Mouse (Mus musculus) spleen, embryonic (tissue): ENCODE results near the gene Tex33.

Experiments used
- CTCF ChIA-PET: fragments of 350-600 bp; sonication (Branson Sonifier 250); formaldehyde crosslinking; loops from one replicate; lab custom pipeline; 2022; lab: Charles Lee

The Tex33 gene

DNA sequence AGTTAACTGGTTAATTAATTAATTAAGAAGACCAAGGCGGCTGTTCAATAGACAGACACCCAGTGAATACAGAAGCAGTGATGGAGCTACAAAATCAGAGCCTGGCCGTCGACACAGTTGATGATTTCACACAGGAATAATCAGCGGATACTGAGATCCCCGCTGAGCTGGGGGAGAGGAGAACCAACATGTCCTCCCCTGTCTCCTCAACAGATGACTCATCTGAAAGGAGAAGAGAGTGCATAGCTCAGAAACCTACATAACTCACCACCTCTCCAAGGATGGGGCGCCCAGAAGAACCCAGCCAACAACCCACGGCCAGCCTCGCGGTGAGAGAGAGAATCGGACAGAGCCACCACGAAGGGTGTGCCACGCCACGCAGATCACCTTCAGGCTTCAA is 24.7 kb upstream of the Tex33 start:
- CTCF ChIA-PET, result no interaction called here

DNA sequence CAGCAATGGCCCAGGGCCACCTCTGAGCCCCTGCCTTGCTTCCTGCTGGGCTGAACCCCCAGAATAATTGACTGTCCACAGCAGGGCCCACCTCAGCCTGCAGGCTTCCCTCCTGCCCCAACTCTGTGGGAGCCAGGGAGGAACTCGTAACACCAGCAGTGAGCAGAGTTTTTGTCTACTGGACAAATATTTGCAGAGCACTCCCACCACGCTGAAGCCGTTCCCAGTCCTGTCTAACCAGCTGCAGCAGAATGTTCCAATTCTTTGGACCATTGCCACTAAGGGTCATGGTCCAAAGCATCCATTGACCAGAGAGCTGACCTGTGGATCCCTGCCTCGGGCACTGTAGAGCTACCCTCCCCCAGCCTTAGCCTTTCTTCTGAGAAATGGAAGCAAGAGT is 21.2 kb upstream of the Tex33 start:
- CTCF ChIA-PET, result no interaction called here

GRCm38 (mm10) chr15:78414157-78414556 is 18.4 kb upstream of the Tex33 start:
- CTCF ChIA-PET, result no interaction called here

DNA sequence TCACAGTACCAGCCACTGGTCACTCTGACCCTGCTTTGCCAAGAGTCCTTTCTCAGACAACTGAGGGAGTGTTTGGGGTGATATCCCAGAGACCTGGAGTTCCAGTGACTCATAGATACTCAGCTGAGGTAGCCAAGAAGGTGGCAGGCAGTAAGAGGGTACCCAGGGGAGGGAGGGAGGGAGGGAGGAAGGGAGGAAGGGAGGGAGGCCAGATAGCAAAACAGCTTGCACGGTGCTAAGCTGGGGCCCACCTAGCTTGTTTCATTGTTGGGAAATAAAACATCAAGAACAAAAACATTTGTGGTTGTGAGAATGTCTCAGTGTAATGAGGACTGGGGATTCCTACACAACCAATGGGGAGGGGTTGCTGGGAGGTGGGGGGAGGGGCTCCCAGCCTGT is 18.0 kb upstream of the Tex33 start:
- CTCF ChIA-PET, result no interaction called here

GRCm38 (mm10) chr15:78413083-78413718 is 17.5 kb upstream of the Tex33 start:
- CTCF ChIA-PET, result no interaction called here

DNA sequence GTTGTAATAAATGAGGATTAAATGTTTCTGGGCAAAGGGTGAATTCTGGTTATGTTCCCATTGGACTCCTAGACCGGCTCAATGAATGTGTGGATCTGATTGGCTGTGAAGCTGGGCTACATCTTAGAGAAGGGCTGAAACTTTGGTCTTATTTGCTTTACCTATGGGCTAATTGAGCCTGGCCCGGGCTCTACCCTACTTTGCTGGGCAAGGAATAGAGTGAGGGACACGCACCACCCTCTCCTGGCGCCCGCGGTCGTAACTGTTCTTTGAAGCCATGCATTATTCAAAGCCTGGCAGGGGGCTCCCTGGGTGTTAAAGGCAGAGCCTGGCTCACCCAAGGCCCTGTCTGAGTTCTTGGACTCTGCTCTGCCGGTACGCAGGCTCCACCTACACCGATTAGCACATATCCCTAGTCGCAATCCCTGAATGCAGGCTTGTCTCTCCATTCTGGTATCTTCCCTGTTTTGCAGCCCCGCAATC is 13.9 kb upstream of the Tex33 start:
- CTCF ChIA-PET, result no interaction called here

- CTCF ChIA-PET, result no interaction called here
These were observed 10.7 kb upstream of the Tex33 start, which contains the start of gene Mpst for GRCm38 (mm10) chr15:78406293-78406934. Mpst (plus strand) TSS chr15:78406416.

DNA sequence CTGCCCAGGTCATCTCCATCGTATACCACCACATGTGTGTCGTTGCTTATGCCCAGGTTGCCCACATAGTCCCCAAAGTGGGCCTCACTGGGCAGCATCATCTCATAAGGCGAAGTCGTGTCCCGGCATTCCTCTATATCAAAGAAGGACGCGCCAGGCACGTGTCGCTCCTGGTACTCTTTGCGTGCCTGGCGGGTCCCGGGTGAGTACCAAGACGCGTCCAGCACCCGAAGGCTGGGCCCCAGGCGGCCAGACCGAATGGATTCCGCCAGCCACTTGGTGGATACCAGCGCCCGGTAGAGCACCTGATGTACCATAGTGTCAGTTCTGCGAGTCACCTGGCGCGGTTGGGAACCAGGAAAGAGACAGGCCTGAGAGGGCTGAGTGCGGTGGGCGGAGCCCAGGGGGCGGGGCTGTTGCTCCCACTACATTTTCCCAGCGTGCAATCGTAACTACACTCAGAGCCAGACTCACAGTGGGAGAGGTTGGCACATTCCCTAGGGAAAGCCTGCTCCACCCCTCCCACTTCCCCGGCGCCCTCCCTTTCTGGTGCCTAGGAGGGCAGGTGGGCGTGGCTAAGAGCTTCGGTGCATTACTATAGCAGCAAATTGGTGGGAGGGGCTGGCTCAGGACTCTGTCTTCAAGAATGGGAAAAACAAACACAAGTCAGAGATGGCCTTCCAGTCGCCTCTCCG is 10.0 kb upstream of the Tex33 start, which contains the start of gene Tst:
Gene Tst, minus strand, starts transcription at position 391 of the 695 bp plus-strand sequence.
- CTCF ChIA-PET, result no interaction called here

DNA sequence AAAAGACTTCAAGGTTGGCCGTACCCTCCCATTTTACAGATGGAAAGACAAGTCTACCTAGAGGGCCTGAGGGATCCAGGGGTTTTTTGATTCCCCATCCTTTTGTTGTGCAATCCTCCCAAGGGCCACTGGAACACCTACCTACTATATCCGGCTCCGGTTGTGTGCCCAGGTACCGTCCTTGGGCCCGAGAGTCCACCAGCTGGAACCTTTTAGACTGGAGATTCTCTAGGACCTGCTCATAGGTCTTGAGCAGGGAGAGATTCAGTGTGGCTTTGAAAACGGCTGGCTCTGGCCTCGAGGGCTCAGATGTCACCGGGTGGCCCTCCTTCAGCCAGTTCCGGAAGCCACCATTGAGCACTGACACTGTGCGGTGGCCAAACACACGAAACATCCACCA is 9.4 kb upstream of the Tex33 start:
- CTCF ChIA-PET, result no interaction called here

GRCm38 (mm10) chr15:78403896-78404295 is 8.2 kb upstream of the Tex33 start:
- CTCF ChIA-PET, result no interaction called here

- CTCF ChIA-PET, result no interaction called here
These were observed 7.6 kb upstream of the Tex33 start for GRCm38 (mm10) chr15:78403301-78403741.

DNA sequence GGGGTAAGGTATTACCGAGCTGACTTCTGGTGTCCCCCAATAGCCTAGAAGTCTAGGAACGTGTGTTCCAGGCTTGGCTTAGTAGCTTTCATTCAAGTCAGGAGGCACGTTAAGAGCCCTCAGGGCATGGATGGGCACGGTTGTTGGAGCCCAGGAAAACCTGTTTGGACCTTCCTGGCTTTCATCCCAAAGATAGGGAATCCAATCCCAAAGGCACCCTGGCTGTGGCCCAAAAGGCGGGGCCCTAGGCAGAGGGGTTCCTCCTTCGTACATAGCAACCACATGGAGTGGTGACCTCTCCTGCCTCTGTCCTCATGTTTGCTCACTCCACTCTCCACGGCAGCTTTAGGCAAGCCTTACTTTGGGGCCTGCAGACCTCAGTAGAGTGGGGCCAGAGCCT is 6.7 kb upstream of the Tex33 start:
- CTCF ChIA-PET, result interaction anchor here (0.6 kb wide), 1 partner anchor 10 kb away, joined by 3 read pairs; no protein-coding TSS in a partner anchor

GRCm38 (mm10) chr15:78401921-78402320 is 6.2 kb upstream of the Tex33 start:
- CTCF ChIA-PET, result interaction anchor here (0.6 kb wide), 1 partner anchor 9 kb away, joined by 3 read pairs; no protein-coding TSS in a partner anchor

DNA sequence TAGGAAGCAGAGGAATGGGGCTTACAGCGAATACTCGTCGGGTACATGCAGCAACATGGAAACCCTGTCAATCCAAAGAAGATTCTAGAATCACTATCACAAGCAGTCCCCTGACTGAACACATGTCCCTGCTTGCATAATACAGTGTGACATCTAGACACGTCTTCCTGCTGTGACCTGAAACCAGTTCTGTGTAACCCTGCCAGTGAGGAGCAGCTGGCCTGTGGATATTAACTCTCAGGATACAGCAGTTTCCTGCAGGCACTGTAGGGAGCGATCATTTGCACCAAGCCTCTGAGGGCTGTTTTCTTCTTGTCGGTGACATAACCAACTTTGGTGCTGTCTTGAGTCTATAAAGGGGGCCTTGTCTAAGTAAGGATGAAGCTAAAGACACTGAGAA is 5.6 kb upstream of the Tex33 start:
- CTCF ChIA-PET, result no interaction called here

- CTCF ChIA-PET, result no interaction called here
These were observed 4.9 kb downstream of the Tex33 start for GRCm38 (mm10) chr15:78390855-78391254.

DNA sequence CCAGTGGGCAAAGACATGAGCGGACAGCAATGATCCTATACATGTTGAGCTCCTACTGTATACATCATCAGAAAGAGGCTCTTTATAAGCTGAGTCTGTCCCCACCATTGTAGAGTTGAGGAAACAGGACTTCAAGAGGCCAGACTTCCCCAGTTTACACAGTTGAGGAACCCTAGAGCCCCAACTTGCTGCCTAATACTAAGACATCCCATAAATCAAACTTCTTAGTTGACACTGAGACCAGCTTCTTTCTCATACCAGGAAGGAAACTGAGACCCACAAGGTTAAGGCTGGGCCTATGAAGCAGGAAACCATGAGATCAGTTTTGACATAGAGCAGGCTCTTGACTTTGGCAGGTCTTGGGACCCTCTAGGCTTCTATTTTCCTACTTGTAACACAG is 10.1 kb downstream of the Tex33 start:
- CTCF ChIA-PET, result no interaction called here

GRCm38 (mm10) chr15:78384220-78385116 is 11.2 kb downstream of the Tex33 start:
- CTCF ChIA-PET, result no interaction called here

DNA sequence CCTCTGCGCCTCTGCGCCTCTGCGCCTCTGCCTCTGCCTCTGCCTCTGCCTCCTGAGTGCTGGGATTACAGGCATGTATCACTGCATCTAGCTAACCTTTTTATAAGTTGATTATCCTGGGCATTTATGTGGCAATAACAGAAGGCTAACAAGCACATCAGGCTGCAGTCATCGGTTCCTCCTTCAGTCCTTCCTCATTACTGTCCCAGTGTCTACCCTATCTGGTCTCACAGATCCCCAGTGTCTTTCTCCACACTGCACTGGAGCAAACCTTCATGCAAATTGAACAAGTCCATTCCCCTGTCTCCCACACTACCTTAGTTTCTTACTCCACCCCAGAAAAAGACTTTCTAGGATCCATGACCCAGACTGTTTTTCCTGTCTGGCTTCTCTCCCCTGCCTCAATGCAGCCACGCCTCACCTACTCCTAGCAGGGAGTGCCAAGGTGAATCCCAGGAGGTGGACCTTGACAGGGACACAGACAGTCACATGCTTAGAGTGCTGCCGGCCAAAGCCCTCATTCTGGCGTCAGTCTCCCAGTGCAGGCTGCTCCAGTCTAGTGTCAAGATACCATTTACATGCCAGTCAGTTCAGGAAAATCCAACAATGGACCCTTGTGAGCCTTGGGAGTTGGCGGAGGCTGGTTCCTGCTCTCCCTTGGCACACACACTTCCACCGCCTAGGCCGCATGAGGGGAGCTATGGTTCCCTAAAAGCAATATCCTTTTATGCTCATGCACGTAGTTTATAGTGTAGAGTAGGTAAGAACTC is 12.1 kb downstream of the Tex33 start:
- CTCF ChIA-PET, result no interaction called here

GRCm38 (mm10) chr15:78382115-78382514 is 13.6 kb downstream of the Tex33 start:
- CTCF ChIA-PET, result no interaction called here

DNA sequence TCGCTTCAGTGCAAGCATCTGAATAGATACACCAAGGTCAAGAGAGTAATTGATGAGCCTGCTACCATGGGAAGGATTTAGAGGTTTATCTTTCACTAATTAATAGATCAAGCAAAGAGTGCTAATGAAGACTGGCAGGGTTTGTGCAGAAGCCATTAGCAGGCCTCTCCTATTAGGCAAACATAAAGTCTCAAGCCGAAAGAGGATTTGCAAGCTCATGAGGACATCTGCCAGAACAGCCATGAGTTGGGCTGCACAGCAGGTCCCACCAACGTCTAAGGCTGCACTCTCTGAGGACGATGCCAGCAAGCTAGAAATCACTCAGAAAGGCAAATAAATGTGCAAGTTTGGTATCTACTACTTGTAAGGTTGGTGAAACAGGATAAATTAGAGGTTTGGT is 15.0 kb downstream of the Tex33 start:
- CTCF ChIA-PET, result no interaction called here

DNA sequence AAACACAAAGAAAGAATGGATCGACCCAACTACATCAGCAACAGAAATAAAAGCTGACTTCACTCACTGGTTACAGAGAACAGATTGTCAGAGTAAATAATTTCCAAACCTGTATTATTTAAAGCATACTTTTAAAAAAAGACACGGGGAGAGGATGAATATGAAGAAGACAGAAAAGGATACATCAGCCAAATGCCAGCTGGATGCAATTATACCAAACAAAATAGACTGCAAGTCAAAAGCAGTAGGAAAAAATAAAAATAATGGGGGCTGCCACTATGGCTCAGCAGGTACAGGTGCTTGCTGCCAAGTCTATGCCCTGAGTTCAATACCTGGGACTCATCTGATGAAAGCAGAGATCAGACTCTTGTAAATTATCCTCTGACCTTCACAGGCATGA is 15.5 kb downstream of the Tex33 start:
- CTCF ChIA-PET, result no interaction called here
